Mouse (Mus musculus) stomach, postnatal 0 days (tissue): Measurements from ENCODE around the gene Slamf1. TPM values are rescaled to one million over a fixed set of nuclear protein-coding genes. Genes with fewer than 3 reads are reported as not detected.

Source experiments
- ATAC-seq: fragments of 200-750 bp; cut with Nextera tagmentation; 2 replicates; pipeline ENCODE4 v1.8.0; 2017; ENCODE audit not compliant: low FRiP score, low TSS enrichment
- DNase-seq: peaks from one replicate; pipeline ENCODE4 v3.0.0-alpha.2; 2016; ENCODE audit warnings: low spot score
- H3K27ac ChIP-seq: fragments of 300-500 bp; sonication (generic); replicated peaks from 2 replicates; pipeline ENCODE4 v1.5.1; 2014; ENCODE audit warnings: mild to moderate bottlenecking, control low read depth
- H3K27me3 ChIP-seq: fragments of 300-500 bp; sonication (generic); 2 replicates; pipeline ENCODE4 v1.6.1; 2014; ENCODE audit warnings: low read length; ENCODE audit not compliant: control insufficient read depth, insufficient read depth
- H3K36me3 ChIP-seq: fragments of 300-500 bp; sonication (generic); 2 replicates; pipeline ENCODE4 v1.6.1; 2014; ENCODE audit warnings: low read length, mixed read lengths; ENCODE audit not compliant: control insufficient read depth, insufficient read depth
- H3K4me1 ChIP-seq: fragments of 300-500 bp; sonication (generic); replicated peaks from 2 replicates; pipeline ENCODE4 v1.6.1; 2014; ENCODE audit warnings: antibody characterized with exemption; ENCODE audit not compliant: control insufficient read depth, insufficient read depth
- H3K4me2 ChIP-seq: fragments of 300-500 bp; sonication (generic); replicated peaks from 2 replicates; pipeline ENCODE4 v1.6.1; 2014; ENCODE audit warnings: low read depth, mild to moderate bottlenecking, control low read depth, moderate library complexity
- H3K4me3 ChIP-seq: fragments of 300-500 bp; sonication (generic); 2 replicates; pipeline ENCODE4 v1.5.1; 2014; ENCODE audit warnings: low read depth, low read length, control low read depth
- H3K9ac ChIP-seq: fragments of 300-500 bp; sonication (generic); 2 replicates; pipeline ENCODE4 v1.6.1; 2014; ENCODE audit warnings: mild to moderate bottlenecking, low read length, control low read depth, mixed read lengths
- H3K9me3 ChIP-seq: fragments of 300-500 bp; sonication (generic); 2 replicates; pipeline ENCODE4 v1.6.1; 2016; ENCODE audit warnings: low read length; ENCODE audit not compliant: control insufficient read depth
- CTCF ChIP-seq: IDR thresholded peaks from 2 replicates; pipeline ENCODE4 v1.5.1; 2016; ENCODE audit warnings: antibody characterized with exemption, low read depth, mild to moderate bottlenecking, moderate library complexity
- EP300 ChIP-seq: optimal IDR thresholded peaks from 2 replicates; pipeline ENCODE3; 2016; ENCODE audit warnings: antibody characterized with exemption
- WGBS: fragments of 180-500 bp; shearing (Covaris S2); extraction: QIAGEN DNeasy Blood & Tissue Kit; methylation state at CpG from one replicate; pipeline ENCODE4 v1.1.7; 2014; 5-methylcytosine and 5-hydroxymethylcytosine counted together
- polyA plus RNA-seq: library from polyadenylated mRNA; unstranded; fragments of >200 nt; fragmentation: Nextera tagmentation; extraction: Ambion mirVana; gene quantifications from 2 replicates; pipeline ENCODE4 v1.2.1, GENCODE M21; 2015

The Slamf1 gene
- polyA plus RNA-seq, 1 experiment from 2014 or later: 0.05 TPM

GRCm38 (mm10) chr1:171816991-171817390 lies 50.1 kb downstream of the Slamf1 start:
- no peak overlapping the region for H3K27ac ChIP-seq
- H3K4me1 ChIP-seq: no peaks in the 10 kb centered on the region
- H3K27me3 ChIP-seq: no peaks in the 10 kb centered on the region
- 71% methylated on average over 4 of the region's 4 CpGs for WGBS
- ATAC-seq: no peak
- DNase-seq: no peak
- no peak overlapping the region for H3K4me3 ChIP-seq
- H3K9me3 ChIP-seq: no peaks in the 10 kb centered on the region
- H3K9ac ChIP-seq: no peak overlapping the region
- no peaks in the 10 kb centered on the region for H3K36me3 ChIP-seq
- TF ChIP-seq EP300 (no peak), CTCF (no peak)
- H3K4me2 ChIP-seq: no peak overlapping the region

DNA sequence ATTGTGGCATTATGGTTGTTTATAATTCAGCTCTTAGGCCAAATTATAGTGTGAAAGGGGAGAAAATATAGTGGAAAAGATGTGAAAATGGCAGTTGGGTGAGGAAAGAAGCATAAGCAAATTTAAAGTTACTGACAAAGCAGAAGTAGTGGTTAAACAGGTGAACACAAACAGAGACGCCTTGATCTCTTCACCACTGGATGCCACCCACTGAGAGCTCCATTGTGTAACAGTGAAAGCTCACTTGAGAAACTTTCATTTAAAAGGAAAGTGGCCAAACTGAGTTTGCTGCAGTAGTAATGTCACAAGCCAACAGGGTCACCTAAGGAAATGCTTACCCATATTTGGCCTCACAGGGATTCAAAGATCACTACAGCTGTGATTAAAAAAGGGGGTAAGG lies 54.4 kb downstream of the Slamf1 start:
- no peaks in the 10 kb centered on the region for H3K36me3 ChIP-seq
- H3K27ac ChIP-seq: no peak overlapping the region
- no peak overlapping the region for H3K4me2 ChIP-seq
- H3K9me3 ChIP-seq: no peaks in the 10 kb centered on the region
- no peaks in the 10 kb centered on the region for H3K4me1 ChIP-seq
- H3K4me3 ChIP-seq: no peak overlapping the region
- DNase-seq: no peak
- no peak for ATAC-seq
- H3K9ac ChIP-seq: no peak overlapping the region
- no peaks in the 10 kb centered on the region for H3K27me3 ChIP-seq
- 39% methylated on average over 1 of the region's 1 CpGs for WGBS
- TF ChIP-seq EP300 (no peak), CTCF (no peak)

DNA sequence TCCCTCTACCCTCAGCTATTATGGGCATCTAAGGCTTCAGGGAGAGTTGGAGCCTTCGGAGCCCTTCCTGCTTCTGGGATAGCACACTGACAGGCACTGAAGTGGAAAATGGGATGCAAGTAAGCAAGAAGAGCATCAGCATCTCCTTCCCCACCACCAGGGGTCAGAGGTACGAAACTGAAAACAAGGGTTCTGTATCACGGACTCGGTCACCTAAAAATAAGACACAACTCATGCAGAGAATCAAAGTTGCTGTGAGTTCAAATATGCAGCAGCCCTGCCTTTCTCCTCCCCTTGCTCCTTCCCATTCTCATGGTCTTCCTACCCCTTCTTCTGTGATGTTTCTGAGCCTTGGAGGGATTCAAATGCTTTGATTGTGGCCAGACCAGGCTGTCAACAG lies 58.5 kb downstream of the Slamf1 start:
- no peak for DNase-seq

DNA sequence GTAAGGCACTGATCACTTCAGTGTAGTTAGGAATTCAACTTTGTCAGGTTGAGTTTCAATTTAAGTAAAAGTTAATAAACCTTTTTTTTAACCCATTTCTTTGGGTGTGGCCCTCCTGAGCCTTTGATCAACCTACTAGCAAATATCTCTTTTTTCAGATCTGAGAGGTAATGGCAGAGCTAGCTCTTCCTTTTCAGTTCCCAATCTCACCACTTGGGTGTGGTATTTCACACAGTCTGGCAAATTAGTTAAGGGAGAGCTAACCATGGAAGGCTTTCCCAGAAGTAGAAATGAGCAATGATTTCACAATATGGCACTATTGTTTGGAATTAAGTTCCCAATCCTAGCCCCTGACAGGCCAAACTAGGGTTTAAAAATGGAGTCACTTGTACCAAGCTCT lies 59.2 kb downstream of the Slamf1 start:
- ATAC-seq (no peak), DNase-seq (no peak)
- Histone ChIP-seq H3K4me2 (no peak overlapping the region), H3K27me3 (no peaks in the 10 kb centered on the region), H3K9me3 (no peaks in the 10 kb centered on the region), H3K4me1 (no peaks in the 10 kb centered on the region), H3K4me3 (no peak overlapping the region), H3K36me3 (no peaks in the 10 kb centered on the region), H3K9ac (no peak overlapping the region), H3K27ac (no peak overlapping the region)
- TF ChIP-seq CTCF (peak; percentile 72), EP300 (no peak)

More for the DNA sequence above, 58.5 kb downstream of the Slamf1 start:
- H3K9me3 ChIP-seq: no peaks in the 10 kb centered on the region
- TF ChIP-seq CTCF (peak; percentile 49), EP300 (no peak)
- H3K4me3 ChIP-seq: no peak overlapping the region
- no peak overlapping the region for H3K9ac ChIP-seq
- H3K4me2 ChIP-seq: no peak overlapping the region
- WGBS: 41% methylated on average over 4 of the region's 4 CpGs
- H3K36me3 ChIP-seq: no peaks in the 10 kb centered on the region
- no peaks in the 10 kb centered on the region for H3K27me3 ChIP-seq
- H3K27ac ChIP-seq: no peak overlapping the region
- no peaks in the 10 kb centered on the region for H3K4me1 ChIP-seq
- no peak for ATAC-seq

DNA sequence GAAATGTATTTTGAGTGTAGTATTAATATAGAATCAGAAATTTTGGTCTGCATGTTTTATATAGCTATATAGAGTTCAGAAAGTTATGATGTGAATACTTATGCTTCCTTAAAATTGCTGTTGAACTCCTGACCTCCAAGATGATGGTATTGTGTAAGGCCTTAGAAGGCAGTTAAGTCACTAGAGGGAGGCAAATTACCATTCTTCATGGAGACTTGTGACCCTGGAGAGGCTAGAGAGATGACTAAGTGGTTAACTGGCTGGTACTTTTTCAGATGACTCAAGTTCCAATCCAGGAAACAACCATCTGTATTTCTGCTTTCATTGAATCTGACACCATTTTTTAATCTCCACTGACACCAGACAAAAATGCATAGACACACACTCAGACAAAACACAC lies 60.7 kb downstream of the Slamf1 start:
- Histone ChIP-seq H3K36me3 (no peaks in the 10 kb centered on the region), H3K27ac (no peak overlapping the region), H3K27me3 (no peaks in the 10 kb centered on the region), H3K4me2 (no peak overlapping the region), H3K9ac (no peak overlapping the region), H3K4me1 (no peaks in the 10 kb centered on the region), H3K9me3 (no peaks in the 10 kb centered on the region), H3K4me3 (no peak overlapping the region)
- no peak for DNase-seq
- no peak for ATAC-seq
- no peak for TF ChIP-seq EP300
- peak; percentile 31; the same call in 1 of the 2 replicates for TF ChIP-seq CTCF

DNA sequence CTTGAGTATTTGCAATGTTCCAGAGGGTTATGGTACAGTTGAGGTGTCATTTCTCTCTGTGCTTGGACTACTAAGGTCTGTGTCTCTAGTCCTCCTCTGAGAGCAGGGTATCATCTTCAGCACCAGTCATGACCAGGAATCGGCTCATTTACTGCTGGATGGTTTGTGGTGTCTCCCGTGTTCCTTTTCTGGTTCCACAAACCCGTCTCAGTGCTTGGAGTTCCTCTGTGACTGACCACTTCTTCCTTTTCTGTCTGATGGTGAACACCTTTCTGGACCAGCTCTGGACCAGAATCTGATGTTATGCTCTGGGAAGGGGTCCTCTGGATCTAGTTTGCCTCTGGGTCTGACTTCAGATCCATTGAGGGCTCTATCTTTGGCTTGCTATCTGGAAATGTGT lies 72.6 kb downstream of the Slamf1 start, which contains the start of gene Cd84:
TSS of gene Cd84 (plus strand) at position 210 of the 400 bp plus-strand sequence.
- Histone ChIP-seq H3K4me1 (no peaks in the 10 kb centered on the region), H3K27me3 (no peaks in the 10 kb centered on the region), H3K9me3 (no peaks in the 10 kb centered on the region), H3K27ac (no peak within 1 kb of the TSS), H3K36me3 (no peaks in the 10 kb centered on the region), H3K4me2 (no peak within 1 kb of the TSS), H3K9ac (no peak within 1 kb of the TSS), H3K4me3 (no peak within 1 kb of the TSS)
- WGBS: 82% methylated on average over 3 of the region's 3 CpGs
- TF ChIP-seq EP300 (no peak), CTCF (no peak)
- DNase-seq (no peak), ATAC-seq (no peak)
